Mouse (Mus musculus) limb, embryonic 14.5 days (tissue): ENCODE measurements at regions not wholly inside any gene's neighbourhood (a gene's known extent, or its start where the extent isn't known, plus 50 kb on each side); places are given as distances from the start of the nearest gene placed in this dataset.

Source experiments
- ATAC-seq: fragments of 200-750 bp; cut with Nextera tagmentation; 2 replicates; pipeline ENCODE4 v1.8.0; 2017; ENCODE audit warnings: low read depth, moderate number of reproducible peaks, moderate TSS enrichment; ENCODE audit not compliant: low FRiP score
- DNase-seq: peaks from one replicate; pipeline ENCODE4 v3.0.0-alpha.2; 2015; ENCODE audit warnings: low spot score
- H3K27ac ChIP-seq: fragments of 300-500 bp; sonication (generic); replicated peaks from 2 replicates; pipeline ENCODE4 v1.5.1; 2014; ENCODE audit warnings: low read depth, mild to moderate bottlenecking, low read length, moderate library complexity, mixed read lengths
- H3K27me3 ChIP-seq: fragments of 300-500 bp; sonication (generic); 2 replicates; pipeline ENCODE4 v1.6.1; 2014; ENCODE audit warnings: low read length, mixed read lengths; ENCODE audit not compliant: control insufficient read depth, insufficient read depth
- H3K36me3 ChIP-seq: fragments of 300-500 bp; sonication (generic); 2 replicates; pipeline ENCODE4 v1.6.1; 2014; ENCODE audit warnings: mild to moderate bottlenecking, low read length, moderate library complexity, mixed read lengths; ENCODE audit not compliant: control insufficient read depth, insufficient read depth
- H3K4me1 ChIP-seq: fragments of 300-500 bp; sonication (generic); 2 replicates; pipeline ENCODE4 v1.6.1; 2014; ENCODE audit warnings: antibody characterized with exemption, low read length, mixed read lengths; ENCODE audit not compliant: control insufficient read depth, insufficient read depth
- H3K4me2 ChIP-seq: fragments of 300-500 bp; sonication (generic); replicated peaks from 2 replicates; pipeline ENCODE4 v1.6.1; 2014; ENCODE audit warnings: low read depth, mild to moderate bottlenecking, low read length, moderate library complexity; ENCODE audit not compliant: severe bottlenecking
- H3K4me3 ChIP-seq: fragments of 300-500 bp; sonication (generic); replicated peaks from 2 replicates; pipeline ENCODE4 v1.5.1; 2014; ENCODE audit warnings: low read length
- H3K9ac ChIP-seq: fragments of 300-500 bp; sonication (generic); 2 replicates; pipeline ENCODE4 v1.6.1; 2014; ENCODE audit warnings: mild to moderate bottlenecking, low read depth, low read length, moderate library complexity; ENCODE audit not compliant: severe bottlenecking
- H3K9me3 ChIP-seq: fragments of 300-500 bp; sonication (generic); 2 replicates; pipeline ENCODE4 v1.6.1; 2016; ENCODE audit warnings: low read length; ENCODE audit not compliant: control insufficient read depth
- POLR2A ChIP-seq: fragments of 200-500 bp; IDR thresholded peaks from 2 replicates; pipeline ENCODE4 v1.8.0; 2012; ENCODE audit warnings: inconsistent platforms, mild to moderate bottlenecking, moderate library complexity, borderline replicate concordance; ENCODE audit not compliant: insufficient read depth, insufficient read length; ENCODE audit errors: extremely low read depth
- WGBS: fragments of 180-500 bp; shearing (Covaris S2); extraction: QIAGEN DNeasy Blood & Tissue Kit; methylation state at CpG from one replicate; pipeline ENCODE4 v1.1.7; 2014; 5-methylcytosine and 5-hydroxymethylcytosine counted together

DNA sequence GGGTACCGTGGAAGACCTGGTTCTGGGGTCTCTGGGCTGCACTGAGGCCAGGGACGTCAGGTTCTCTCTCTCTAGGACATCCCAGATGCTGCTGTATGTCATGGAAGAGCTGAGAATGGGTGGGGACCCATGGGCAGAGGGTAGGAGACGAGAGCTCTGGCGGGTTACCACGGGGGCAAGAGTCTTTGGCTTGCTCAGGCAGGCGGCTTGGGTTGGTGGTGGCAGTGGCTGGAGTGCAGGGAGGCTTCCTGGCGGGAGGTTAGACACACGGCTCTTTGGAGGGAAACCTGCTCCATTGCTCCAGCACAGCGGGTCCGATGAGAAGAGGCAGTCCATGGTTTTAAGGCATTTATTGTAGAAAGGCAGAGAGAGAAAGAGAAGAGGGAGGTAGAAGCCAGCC lies 138.9 kb downstream of the Tmem17 start:
- Histone ChIP-seq H3K4me2 (no peak overlapping the region), H3K4me1 (no peaks in the 10 kb centered on the region), H3K27me3 (no peaks in the 10 kb centered on the region), H3K27ac (no peak overlapping the region), H3K9me3 (no peaks in the 10 kb centered on the region), H3K4me3 (no peak overlapping the region), H3K9ac (no peak overlapping the region), H3K36me3 (no peaks in the 10 kb centered on the region)
- no peak for TF ChIP-seq POLR2A
- 89% methylated on average over 10 of the region's 10 CpGs for WGBS
- no peak for ATAC-seq
- DNase-seq, result no peak

GRCm38 (mm10) chr11:22651313-22651712 lies 139.4 kb downstream of the Tmem17 start:
- WGBS, result 63% methylated on average over 1 of the region's 1 CpGs
- no peak overlapping the region for H3K4me3 ChIP-seq
- no peaks in the 10 kb centered on the region for H3K9me3 ChIP-seq
- no peaks in the 10 kb centered on the region for H3K27me3 ChIP-seq
- no peak overlapping the region for H3K9ac ChIP-seq
- H3K4me1 ChIP-seq, result no peaks in the 10 kb centered on the region
- no peak overlapping the region for H3K4me2 ChIP-seq
- DNase-seq, result no peak
- H3K27ac ChIP-seq, result no peak overlapping the region
- H3K36me3 ChIP-seq, result no peaks in the 10 kb centered on the region
- ATAC-seq, result no peak
- no peak for TF ChIP-seq POLR2A

DNA sequence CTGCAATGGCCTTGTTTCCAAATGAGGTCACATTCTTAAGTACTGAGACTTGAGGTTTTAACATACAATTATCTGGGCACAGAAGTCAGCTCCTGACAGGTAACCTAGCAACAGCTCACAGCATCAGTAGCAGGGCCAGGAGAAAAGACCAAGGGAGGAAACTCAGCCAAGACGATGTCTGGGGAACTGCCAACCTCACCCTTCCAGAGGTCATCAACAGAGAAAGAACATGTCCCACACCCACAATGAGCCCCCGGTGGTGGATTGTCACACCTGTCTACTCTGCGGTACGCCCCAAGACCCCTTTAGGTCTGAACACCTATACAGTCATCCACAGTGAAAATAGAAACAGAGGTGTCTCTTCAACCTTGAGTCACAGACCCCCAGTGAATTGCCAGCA lies 140.0 kb downstream of the Tmem17 start:
- Histone ChIP-seq H3K4me3 (no peak overlapping the region), H3K36me3 (no peaks in the 10 kb centered on the region), H3K27me3 (no peaks in the 10 kb centered on the region), H3K4me1 (no peaks in the 10 kb centered on the region), H3K9me3 (no peaks in the 10 kb centered on the region), H3K9ac (no peak overlapping the region), H3K4me2 (no peak overlapping the region), H3K27ac (no peak overlapping the region)
- no peak for DNase-seq
- 90% methylated on average over 4 of the region's 4 CpGs for WGBS
- no peak for TF ChIP-seq POLR2A
- ATAC-seq, result no peak

DNA sequence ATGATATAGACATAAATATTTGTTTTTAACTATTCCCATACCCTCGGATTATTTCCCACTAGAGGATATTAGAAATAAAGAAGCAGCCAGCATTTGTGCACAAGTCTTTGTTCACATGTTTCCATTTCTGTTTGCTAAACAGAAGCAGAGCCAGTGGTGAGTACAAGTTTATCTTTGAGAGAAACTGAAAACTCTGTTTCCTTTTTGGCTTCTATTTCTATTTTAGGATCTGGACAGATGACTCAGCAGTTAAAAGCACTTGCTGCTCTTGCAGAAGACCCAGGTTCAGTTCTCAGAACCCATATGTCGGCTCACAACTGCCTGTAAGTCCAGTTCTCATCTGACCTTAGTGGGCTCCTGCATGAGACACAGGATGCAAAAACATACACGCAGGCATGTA lies 141.0 kb downstream of the Tmem17 start:
- ATAC-seq (no peak), DNase-seq (no peak)
- Histone ChIP-seq H3K4me3 (no peak overlapping the region), H3K27ac (no peak overlapping the region), H3K4me2 (no peak overlapping the region), H3K9ac (no peak overlapping the region), H3K9me3 (no peaks in the 10 kb centered on the region), H3K36me3 (no peaks in the 10 kb centered on the region), H3K27me3 (no peaks in the 10 kb centered on the region), H3K4me1 (no peaks in the 10 kb centered on the region)
- 63% methylated on average over 3 of the region's 3 CpGs for WGBS
- no peak for TF ChIP-seq POLR2A

DNA sequence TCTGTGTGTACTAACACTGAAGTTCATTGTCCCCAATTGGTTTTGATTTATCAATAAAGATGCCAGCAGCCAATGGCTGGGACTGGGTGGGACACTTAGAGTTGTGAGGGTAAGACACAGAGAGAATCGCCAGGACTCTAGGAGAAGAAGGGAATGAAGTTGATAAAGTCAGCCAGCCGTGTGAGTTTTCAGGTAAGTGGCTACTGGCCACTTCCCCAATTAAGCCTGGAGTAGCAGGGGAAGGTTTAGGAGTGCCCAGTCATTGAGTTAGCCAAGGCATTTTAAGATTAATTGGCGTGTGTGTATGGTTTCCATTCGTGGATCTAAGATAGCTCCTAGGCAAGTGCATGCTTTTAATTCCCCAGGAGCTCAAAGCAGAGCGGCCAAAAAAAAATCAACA lies 141.5 kb downstream of the Tmem17 start:
- Histone ChIP-seq H3K4me2 (no peak overlapping the region), H3K9me3 (no peaks in the 10 kb centered on the region), H3K27me3 (no peaks in the 10 kb centered on the region), H3K36me3 (no peaks in the 10 kb centered on the region), H3K9ac (no peak overlapping the region), H3K27ac (no peak overlapping the region), H3K4me3 (no peak overlapping the region), H3K4me1 (no peaks in the 10 kb centered on the region)
- no peak for TF ChIP-seq POLR2A
- DNase-seq, result no peak
- WGBS, result 55% methylated on average over 5 of the region's 5 CpGs
- ATAC-seq, result no peak

DNA sequence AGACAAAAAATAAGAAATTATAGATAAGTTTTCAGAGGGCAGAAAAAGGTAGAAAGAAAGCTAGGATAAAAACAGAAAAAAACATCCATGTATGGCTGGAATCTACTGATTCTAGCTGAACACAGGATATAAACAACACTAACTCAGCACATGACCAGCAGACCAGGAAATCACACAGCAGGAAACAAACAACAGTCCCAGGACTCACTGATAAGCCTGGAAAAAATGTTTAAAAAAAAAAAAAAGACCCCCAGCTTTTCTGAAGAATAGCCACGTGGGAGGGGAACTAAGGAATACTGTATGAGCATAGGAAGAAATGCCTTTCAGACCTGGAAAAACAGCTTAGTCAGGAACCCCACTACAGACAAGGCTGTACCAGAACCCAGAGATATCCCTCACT lies 145.7 kb downstream of the Tmem17 start:
- Histone ChIP-seq H3K4me1 (no peaks in the 10 kb centered on the region), H3K4me2 (no peak overlapping the region), H3K27ac (no peak overlapping the region), H3K36me3 (no peaks in the 10 kb centered on the region), H3K27me3 (no peaks in the 10 kb centered on the region), H3K9me3 (no peaks in the 10 kb centered on the region), H3K9ac (no peak overlapping the region), H3K4me3 (no peak overlapping the region)
- 31% methylated on average over 1 of the region's 1 CpGs for WGBS
- ATAC-seq (no peak), DNase-seq (no peak)
- no peak for TF ChIP-seq POLR2A
